Mouse (Mus musculus) ES-E14 (cell line): ENCODE data around the gene Trp63.

ENCODE experiments used
- CHD2 ChIP-seq: IDR thresholded peaks from 2 replicates; pipeline ENCODE4 v1.6.1; 2014; ENCODE audit warnings: mild to moderate bottlenecking, low read depth, low read length, inconsistent platforms
- ZC3H11A ChIP-seq: IDR thresholded peaks from 2 replicates; pipeline ENCODE4 v1.6.1; 2012; ENCODE audit warnings: low read depth, mild to moderate bottlenecking, inconsistent platforms, low read length, borderline replicate concordance
- ZNF384 ChIP-seq: IDR thresholded peaks from 2 replicates; pipeline ENCODE4 v1.6.1; 2012; ENCODE audit warnings: low read depth, low read length, inconsistent platforms

- TF ChIP-seq ZC3H11A (no peak), CHD2 (no peak), ZNF384 (0 out of 2 replicates have a peak, but pooled peaks have one; percentile 18)
These were observed at the start of gene Trp63 for GRCm38 (mm10) chr16:25683531-25684248.
